Mouse (Mus musculus) ovary, postnatal 14 days (tissue): ENCODE measurements around the gene Phox2a.

Source experiments
- DNase-seq: peaks from one replicate; pipeline ENCODE4 v3.0.0; 2022; ENCODE audit warnings: low spot score

The Phox2a gene

GRCm38 (mm10) chr7:101837606-101838471 lies 19.7 kb downstream of the Phox2a start, which contains the start of gene Inppl1:
TSS of gene Inppl1 (minus strand) at chr7:101838229.
- peak; percentile 72 for DNase-seq

- no peak for DNase-seq
Measured at GRCm38 (mm10) chr7:101844186-101844585, 26.1 kb downstream of the Phox2a start.

DNA sequence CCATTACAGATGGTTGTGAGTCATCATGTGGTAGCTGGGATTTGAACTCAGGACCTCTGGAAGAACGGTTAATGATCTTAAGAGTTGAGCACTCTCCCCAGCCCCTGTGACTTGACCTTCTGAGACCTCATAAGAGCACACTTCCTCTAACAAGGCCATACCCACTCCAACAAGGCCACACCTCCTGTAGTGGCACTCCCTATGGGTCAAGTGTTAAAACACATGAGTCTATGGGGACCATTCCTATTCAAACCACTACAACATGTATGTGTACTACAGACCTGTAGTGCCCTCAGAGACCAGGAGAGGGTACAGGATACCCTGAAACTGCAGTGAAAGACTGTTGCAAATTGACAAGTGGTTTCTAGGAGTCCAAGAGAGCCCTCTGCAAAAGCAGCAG lies 29.8 kb downstream of the Phox2a start:
- DNase-seq, result no peak

- DNase-seq, result no peak
Measured at GRCm38 (mm10) chr7:101851689-101852088, 33.6 kb downstream of the Phox2a start.

DNA sequence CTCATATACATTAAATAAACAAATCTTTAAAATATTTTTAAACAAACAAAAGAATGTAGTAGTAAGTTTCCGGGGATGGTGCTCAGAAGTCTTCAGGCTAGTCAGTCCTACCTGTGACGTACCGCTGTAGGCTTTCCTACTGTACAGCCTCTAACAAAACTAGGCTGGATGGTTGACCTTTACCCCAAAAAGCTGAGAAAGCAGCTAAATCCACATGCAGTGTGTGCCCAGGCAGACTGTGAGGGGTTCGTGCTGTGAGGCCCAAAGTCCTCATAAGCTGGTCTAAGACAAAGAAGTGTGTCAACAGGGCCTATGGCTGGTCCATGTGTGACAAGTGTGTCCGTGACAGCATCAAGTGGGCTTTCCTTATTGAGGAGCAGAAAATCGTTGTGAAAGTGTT lies 34.7 kb downstream of the Phox2a start:
- no peak for DNase-seq

- no peak for DNase-seq
Measured at GRCm38 (mm10) chr7:101853816-101854215, 35.7 kb downstream of the Phox2a start.

- DNase-seq, result no peak
Measured at GRCm38 (mm10) chr7:101857094-101857493, 39.0 kb downstream of the Phox2a start, which contains the start of gene Folr2. TSS of gene Folr2 (minus strand) at chr7:101857194.

DNA sequence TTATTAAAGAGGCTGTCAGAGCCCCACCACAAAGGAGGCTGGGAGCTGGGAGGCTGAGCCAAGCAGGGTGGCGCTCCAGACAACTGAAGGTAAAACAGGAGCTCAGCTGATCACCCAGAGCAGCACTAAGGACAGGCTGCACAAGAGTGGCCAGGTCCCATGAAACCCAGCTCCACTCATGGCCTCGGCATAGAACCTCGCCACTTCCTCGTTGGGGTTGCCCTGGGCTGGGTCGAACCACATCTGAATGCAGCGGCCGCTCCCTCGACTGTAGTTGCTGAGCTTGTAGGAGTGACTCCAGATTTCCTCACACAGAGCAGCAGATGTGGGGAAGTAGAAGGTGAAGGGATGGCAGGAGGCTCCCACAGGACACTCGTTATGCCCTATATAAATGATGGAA lies 40.2 kb downstream of the Phox2a start:
- DNase-seq, result no peak

DNA sequence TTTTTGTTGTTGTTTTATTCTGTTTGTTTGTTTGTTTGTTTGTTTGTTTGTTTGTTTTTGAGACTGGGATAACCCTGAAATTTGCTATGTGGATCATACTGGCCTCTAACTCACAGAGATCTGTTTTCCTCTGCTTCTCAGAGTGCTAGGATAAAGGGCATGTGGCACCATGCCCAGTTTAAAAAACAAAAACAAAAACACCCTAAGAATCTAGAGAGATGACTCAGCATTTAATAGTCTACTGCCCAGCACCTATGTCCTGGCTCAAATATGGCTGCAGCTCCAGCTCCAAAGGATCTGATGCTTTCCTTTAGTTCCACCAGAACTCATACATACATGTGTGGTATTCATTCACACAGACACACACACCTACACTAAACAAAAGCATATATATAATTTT lies 42.9 kb downstream of the Phox2a start:
- DNase-seq, result no peak

DNA sequence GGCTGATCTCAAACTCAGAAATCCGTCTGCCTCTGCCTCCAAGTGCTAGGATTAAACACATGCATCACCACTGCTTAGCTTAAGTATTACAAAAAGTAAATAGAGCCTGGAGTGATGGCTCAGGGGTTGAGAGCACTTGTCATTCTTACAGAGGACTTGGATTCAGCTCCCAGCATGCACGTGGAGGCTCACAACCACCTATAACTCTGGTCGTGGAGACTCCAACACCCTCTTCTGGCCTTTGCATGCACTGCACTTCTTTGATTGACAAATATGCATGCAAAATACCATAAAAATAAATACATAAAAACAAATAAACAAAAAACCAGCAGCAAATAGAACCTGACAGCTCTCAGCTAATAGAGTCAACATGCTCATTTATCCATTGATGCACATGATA lies 44.2 kb downstream of the Phox2a start:
- no peak for DNase-seq

DNA sequence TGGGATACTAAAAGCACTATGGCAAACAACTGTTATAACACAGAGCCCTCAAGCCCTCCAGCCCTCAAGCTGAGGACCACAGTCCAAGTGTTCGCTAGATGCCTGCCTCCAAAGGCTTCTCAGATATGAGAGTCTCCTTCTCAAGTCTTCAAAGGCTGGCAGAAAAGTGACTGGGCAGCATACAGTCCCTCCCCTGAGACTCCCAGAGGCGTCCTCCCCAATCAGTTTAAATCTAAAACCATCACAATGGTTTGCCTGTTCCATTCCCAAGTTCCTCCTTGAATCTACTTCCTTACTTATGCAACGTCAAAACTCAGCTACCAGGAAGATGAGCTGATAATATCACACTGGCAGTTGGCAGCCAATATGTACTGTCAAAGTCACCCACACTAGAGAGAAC lies 45.3 kb downstream of the Phox2a start, which contains the start of gene Anapc15:
Gene Anapc15 (plus strand): TSS at position 301 of the 400 bp plus-strand sequence.
- DNase-seq, result no peak

DNA sequence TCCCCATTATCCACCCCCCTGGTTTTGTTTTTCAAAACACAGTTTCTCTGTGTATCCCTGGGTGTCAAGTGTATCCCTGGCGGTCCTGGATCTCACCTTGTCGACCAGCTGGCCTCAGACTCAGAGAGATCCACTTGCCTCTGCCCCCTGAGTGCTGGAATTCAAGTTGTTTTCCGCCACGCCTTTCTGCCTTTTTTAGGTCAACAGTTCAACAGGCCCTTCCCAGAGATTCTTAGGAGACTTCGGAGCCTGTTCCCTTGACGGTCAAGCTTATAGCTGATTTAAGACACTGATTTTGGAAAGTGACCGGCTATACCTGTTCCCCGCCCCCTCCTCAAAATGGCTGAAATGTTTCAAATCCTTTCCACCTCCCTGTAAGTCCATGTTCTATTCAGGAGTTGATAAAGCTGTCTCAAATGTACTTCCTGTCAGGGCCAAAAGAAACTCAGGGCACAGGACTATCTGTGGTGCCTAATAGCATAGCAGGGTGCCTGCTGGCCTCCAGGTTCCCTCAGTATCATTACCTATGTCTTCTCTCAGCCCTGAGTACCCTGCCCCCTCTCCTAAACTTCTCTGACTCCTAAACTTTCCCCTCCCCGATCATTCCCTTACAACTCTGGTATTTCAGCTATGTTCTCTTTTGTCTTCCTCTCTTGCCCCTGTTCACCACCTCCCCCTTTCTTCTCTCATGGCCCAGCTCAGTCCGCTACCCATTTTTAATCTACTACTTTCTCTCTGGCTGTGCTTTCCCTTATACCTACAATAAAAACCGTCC lies 48.6 kb downstream of the Phox2a start:
- DNase-seq, result no peak

DNA sequence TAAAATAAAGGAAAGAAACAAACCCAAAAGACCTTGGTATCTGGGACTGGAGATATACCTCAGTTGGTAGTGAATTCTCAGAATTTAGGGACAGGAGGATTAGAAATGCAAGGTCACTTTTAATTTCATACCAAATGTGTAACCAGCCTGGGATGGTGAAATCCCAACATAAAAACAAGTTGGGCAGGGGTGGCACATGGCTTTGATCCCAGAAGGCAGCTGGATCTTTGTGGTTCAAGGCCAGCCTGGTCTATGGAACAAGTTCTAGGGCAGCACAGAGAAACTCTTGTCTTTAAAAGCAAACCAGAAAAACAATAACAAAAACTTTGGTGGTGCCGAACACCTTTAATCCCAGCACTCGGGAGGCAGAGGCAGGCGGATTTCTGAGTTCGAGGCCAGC lies 49.4 kb downstream of the Phox2a start:
- no peak for DNase-seq

GRCm38 (mm10) chr7:101868241-101869162 lies 50.4 kb downstream of the Phox2a start:
- peak; percentile 17 for DNase-seq

DNA sequence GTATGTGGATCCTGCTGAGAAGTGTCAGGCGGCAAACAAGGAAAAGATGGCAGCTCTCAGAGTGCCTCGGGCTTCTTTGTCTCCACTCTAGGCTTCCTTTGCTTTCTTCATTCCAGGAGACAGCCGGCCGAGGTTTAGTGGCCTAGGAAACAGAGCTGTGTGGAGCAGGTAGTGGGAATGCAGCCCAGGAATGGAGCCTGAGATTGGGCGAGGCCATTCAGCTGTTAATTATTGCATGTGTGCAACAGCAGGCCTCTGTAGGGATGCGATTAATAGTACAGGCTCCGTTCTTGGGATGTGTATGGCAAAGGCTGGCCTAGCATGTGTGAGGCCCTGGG lies 51.0 kb downstream of the Phox2a start:
- DNase-seq, result no peak

DNA sequence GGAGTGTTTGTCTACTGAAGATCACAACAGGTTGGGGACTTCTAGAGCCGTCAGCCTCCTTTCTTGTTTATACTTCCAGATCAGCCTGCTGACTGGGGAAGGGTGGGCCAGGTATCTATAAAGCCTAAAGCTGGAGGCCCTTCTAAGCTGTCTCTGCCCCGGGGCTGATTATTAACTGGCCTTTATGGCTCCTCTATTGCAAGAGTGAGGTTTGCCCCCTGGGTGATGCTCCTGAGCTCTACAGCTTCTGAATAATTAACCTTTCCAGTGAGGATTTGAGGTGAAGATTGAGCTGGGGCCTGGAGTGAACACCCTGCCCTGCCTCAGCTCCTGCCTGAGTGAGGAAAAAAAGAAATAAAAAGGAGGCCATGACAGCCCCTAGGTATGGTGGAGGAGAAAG lies 52.5 kb downstream of the Phox2a start, which contains the start of gene Folr1:
Gene Folr1 (minus strand): TSS at position 160 of the 400 bp plus-strand sequence.
- DNase-seq, result no peak

DNA sequence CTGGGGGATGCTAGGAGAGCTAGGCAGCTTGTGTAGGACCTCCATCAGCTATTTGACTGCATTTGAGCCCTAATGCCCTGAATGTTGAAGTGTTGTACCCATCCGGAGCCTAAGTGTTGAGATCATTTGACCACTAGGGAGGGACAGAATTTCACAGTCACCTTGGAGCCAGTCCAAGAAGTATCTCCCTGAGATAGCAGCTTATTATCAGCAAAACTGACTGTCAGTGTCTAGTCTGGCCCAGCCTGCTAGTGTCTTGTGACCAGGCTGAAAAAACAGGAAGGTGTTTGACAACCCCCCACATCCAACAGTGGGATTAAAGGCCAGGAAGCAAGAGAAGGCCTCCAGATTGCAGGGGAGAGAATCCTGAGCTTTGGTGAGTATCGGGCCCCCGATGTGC lies 53.2 kb downstream of the Phox2a start:
- DNase-seq, result no peak
